Mouse (Mus musculus) forebrain, embryonic 12.5 days (tissue): Measurements from ENCODE around the gene Gpat2. TPM values are rescaled to one million over a fixed set of nuclear protein-coding genes. Genes with fewer than 3 reads are reported as not detected.
A peak's percentile ranks its signal among the peaks of the same experiment; 100 is the strongest.

Experiments used
- ATAC-seq: fragments of 200-750 bp; cut with Nextera tagmentation; 2 replicates; pipeline ENCODE4 v1.8.0; 2017; ENCODE audit warnings: moderate TSS enrichment; ENCODE audit not compliant: low FRiP score
- H3K27ac ChIP-seq: fragments of 300-500 bp; sonication (generic); 2 replicates; pipeline ENCODE4 v1.5.1; 2016; ENCODE audit warnings: mild to moderate bottlenecking
- H3K27me3 ChIP-seq: fragments of 300-500 bp; sonication (generic); 2 replicates; pipeline ENCODE4 v1.6.1; 2016; ENCODE audit warnings: mild to moderate bottlenecking
- H3K36me3 ChIP-seq: fragments of 300-500 bp; sonication (generic); replicated peaks from 2 replicates; pipeline ENCODE4 v1.6.1; 2016; ENCODE audit warnings: mild to moderate bottlenecking
- H3K4me1 ChIP-seq: fragments of 300-500 bp; sonication (generic); 2 replicates; pipeline ENCODE4 v1.6.1; 2016
- H3K4me2 ChIP-seq: fragments of 300-500 bp; sonication (generic); 2 replicates; pipeline ENCODE4 v1.6.1; 2016; ENCODE audit warnings: mild to moderate bottlenecking, moderate library complexity
- H3K4me3 ChIP-seq: fragments of 300-500 bp; sonication (generic); replicated peaks from 2 replicates; pipeline ENCODE4 v1.5.1; 2016; ENCODE audit warnings: mild to moderate bottlenecking
- H3K9ac ChIP-seq: fragments of 300-500 bp; sonication (generic); 2 replicates; pipeline ENCODE4 v1.6.1; 2016; ENCODE audit warnings: mild to moderate bottlenecking
- H3K9me3 ChIP-seq: fragments of 300-500 bp; sonication (generic); 2 replicates; pipeline ENCODE4 v1.6.1; 2016
- WGBS: fragments of 180-500 bp; shearing (Covaris S2); methylation state at CpG from one replicate; pipeline ENCODE4 v1.1.7; 2016; 5-methylcytosine and 5-hydroxymethylcytosine counted together
- polyA plus RNA-seq: library from polyadenylated mRNA; unstranded; fragments of >200 nt; fragmentation: Nextera tagmentation; extraction: Ambion mirVana; gene quantifications from 2 replicates; pipeline ENCODE4 v1.2.1, GENCODE M21; 2016

Gene Gpat2
- polyA plus RNA-seq, 1 experiment from 2014 or later = 0.14 TPM

DNA sequence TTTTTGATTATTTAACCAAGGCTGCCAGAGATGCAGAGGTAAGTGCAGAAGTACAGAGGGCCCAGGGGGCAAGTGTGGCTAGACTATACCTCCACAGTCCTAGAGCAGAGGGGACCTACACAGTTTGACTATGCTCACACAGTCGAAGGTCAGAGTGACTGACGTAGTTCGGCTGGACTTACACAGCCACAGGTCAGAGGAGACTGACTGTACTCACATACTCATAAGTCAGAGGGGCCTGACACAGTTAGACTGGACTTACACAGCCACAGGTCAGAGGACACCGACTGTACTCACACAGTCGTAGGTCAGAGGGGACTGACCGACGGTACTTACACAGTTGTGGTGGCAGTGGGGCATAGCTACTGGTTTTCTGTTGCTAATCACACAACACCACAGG, 26.3 kb upstream of the Gpat2 start:
- no peak for ATAC-seq
- no peaks in the 10 kb centered on the region for H3K36me3 ChIP-seq
- no peak overlapping the region for H3K27ac ChIP-seq
- no peak overlapping the region for H3K4me2 ChIP-seq
- H3K4me3 ChIP-seq = no peak overlapping the region
- WGBS = 90% methylated on average over 7 of the region's 7 CpGs
- no peak overlapping the region for H3K9ac ChIP-seq
- H3K27me3 ChIP-seq = no peaks in the 10 kb centered on the region
- no peaks in the 10 kb centered on the region for H3K9me3 ChIP-seq
- H3K4me1 ChIP-seq = no peaks in the 10 kb centered on the region

GRCm38 (mm10) chr2:127411126-127411525, 13.9 kb upstream of the Gpat2 start:
- Histone ChIP-seq H3K27me3 (peaks cover 3% of the 10 kb centered on the region; the same call in 1 of the 2 replicates), H3K4me3 (no peak overlapping the region), H3K36me3 (no peaks in the 10 kb centered on the region), H3K4me1 (no peaks in the 10 kb centered on the region), H3K9ac (no peak overlapping the region), H3K4me2 (no peak overlapping the region), H3K27ac (no peak overlapping the region), H3K9me3 (no peaks in the 10 kb centered on the region)
- WGBS = 89% methylated on average over 6 of the region's 6 CpGs
- ATAC-seq = no peak

- Histone ChIP-seq H3K27me3 (no peaks in the 10 kb centered on the region), H3K9ac (no peak overlapping the region), H3K36me3 (no peaks in the 10 kb centered on the region), H3K4me2 (no peak overlapping the region), H3K9me3 (no peaks in the 10 kb centered on the region), H3K4me3 (no peak overlapping the region), H3K4me1 (no peaks in the 10 kb centered on the region), H3K27ac (no peak overlapping the region)
- WGBS = 80% methylated on average over 10 of the region's 10 CpGs
- ATAC-seq = no peak
Observed at GRCm38 (mm10) chr2:127415806-127416205, 9.2 kb upstream of the Gpat2 start.

DNA sequence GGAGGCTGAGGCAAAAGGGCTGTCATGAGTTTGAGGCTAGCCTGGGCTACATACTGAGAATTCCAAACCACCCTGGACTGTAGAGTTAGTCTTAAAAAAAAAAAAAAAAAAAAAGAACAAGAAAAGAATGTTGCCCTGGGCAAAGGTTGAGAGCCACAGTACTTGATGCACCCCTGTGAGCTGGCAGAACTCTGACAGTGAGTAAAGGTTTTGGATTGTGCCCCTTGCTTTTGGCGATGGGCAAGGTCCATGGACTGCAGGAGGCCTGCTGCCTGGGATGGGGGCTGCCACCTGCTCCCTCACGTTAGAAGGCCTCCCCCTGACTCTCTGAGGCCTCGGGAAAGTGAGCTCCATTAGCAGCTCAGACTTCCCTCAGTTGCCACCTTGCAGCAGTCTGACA, 8.3 kb upstream of the Gpat2 start:
- no peaks in the 10 kb centered on the region for H3K27me3 ChIP-seq
- H3K9ac ChIP-seq = no peak overlapping the region
- no peaks in the 10 kb centered on the region for H3K36me3 ChIP-seq
- H3K4me2 ChIP-seq = no peak overlapping the region
- no peak overlapping the region for H3K4me3 ChIP-seq
- H3K9me3 ChIP-seq = no peaks in the 10 kb centered on the region
- 57% methylated on average over 3 of the region's 3 CpGs for WGBS
- no peak for ATAC-seq
- no peak overlapping the region for H3K27ac ChIP-seq
- no peaks in the 10 kb centered on the region for H3K4me1 ChIP-seq

GRCm38 (mm10) chr2:127418266-127418970, 6.6 kb upstream of the Gpat2 start:
- no peak for ATAC-seq
- Histone ChIP-seq H3K36me3 (no peaks in the 10 kb centered on the region), H3K27me3 (no peaks in the 10 kb centered on the region), H3K27ac (no peak overlapping the region), H3K4me1 (no peaks in the 10 kb centered on the region), H3K9me3 (no peaks in the 10 kb centered on the region), H3K4me2 (no peak overlapping the region), H3K4me3 (no peak overlapping the region), H3K9ac (no peak overlapping the region)
- WGBS = 69% methylated on average over 10 of the region's 10 CpGs

DNA sequence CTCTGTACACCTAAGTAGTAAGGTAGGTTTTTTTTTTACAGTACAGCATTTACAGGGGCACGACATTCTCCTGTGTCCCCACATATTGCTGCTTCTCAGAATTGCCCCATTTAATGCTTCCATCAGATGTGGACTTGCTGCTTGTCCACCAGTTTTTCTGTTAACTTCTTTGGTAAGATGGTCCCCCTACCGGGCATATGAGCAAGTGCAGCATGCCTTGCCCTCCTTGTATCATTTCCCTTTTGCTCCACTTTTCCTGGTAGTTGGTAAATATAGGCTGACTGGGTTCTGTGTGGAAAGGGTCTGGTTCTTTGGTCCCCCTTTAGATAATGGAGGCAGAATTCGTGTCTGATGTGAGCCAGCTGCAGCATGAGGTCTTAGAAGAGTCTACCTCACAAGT, 5.2 kb downstream of the Gpat2 start:
- 28% methylated on average over 3 of the region's 3 CpGs for WGBS
- Histone ChIP-seq H3K27ac (no peak overlapping the region), H3K27me3 (no peaks in the 10 kb centered on the region), H3K9me3 (no peaks in the 10 kb centered on the region), H3K4me3 (no peak overlapping the region), H3K4me1 (no peaks in the 10 kb centered on the region), H3K4me2 (no peak overlapping the region), H3K36me3 (peaks cover 16% of the 10 kb centered on the region; the same call in 1 of the 2 replicates), H3K9ac (no peak overlapping the region)
- no peak for ATAC-seq

DNA sequence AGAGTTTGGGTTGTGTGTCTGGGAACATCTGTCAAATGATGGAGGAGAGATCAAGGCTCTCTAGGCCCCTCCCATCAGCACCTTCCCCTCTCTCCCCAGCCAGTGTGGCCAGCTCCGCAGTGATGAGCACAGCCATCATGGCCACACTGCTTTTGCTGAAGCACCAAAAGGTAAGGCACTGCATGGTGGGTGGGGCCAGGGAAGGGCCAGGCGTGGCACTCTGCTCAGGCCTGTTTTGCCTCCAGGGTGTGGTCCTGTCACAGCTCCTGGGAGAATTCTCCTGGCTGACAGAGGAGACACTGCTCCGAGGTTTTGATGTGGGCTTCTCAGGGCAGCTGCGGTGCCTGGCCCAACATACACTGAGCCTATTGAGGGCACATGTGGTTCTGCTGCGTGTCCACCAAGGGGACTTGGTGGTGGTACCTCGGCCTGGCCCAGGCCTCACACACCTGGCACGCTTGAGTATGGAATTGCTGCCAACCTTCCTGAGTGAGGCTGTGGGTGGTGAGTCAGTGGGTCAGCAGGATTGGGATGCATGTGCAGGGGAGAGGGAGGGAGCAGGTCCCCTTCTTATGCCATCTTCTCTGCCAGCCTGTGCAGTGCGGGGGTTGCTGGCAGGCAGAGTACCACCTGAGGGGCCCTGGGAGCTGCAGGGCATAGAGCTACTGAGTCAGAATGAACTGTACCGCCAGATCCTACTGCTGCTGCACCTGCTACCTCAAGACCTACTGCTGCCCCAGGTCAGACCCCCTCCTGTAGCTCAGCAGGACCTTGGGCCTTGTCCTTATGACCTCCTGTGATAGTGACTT, 8.7 kb downstream of the Gpat2 start:
- no peaks in the 10 kb centered on the region for H3K9me3 ChIP-seq
- peaks cover 37% of the 10 kb centered on the region for H3K36me3 ChIP-seq
- whole genome bisulfite sequencing = 87% methylated on average over 9 of the region's 9 CpGs

DNA sequence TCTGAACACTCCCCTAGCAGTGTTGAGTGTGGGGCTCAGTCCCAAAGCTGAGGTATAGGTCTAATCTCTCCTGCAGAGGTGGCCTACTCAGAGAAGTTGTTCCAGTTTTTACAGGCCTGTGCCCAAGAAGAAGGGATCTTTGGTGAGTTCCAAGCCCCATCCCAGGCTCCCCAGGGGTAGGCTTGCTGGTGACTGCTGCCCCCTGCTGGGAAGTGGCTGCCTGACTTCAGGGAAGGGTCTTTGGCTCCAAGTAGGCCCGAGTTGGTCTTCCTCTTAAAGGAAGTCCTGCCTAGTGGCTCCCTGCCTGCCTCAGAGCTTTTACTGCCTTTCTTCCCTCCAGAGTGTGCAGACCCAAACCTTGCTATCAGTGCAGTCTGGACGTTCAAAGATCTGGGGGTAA, 10.1 kb downstream of the Gpat2 start:
- ATAC-seq = no peak
- WGBS = 52% methylated on average over 2 of the region's 2 CpGs
- H3K36me3 ChIP-seq = peaks cover 41% of the 10 kb centered on the region
- H3K27ac ChIP-seq = no peak overlapping the region
- H3K4me3 ChIP-seq = no peak overlapping the region
- H3K4me2 ChIP-seq = no peak overlapping the region
- no peaks in the 10 kb centered on the region for H3K4me1 ChIP-seq
- H3K9me3 ChIP-seq = no peaks in the 10 kb centered on the region
- no peaks in the 10 kb centered on the region for H3K27me3 ChIP-seq
- no peak overlapping the region for H3K9ac ChIP-seq

More for the DNA sequence above, 8.7 kb downstream of the Gpat2 start:
- Histone ChIP-seq H3K4me3 (no peak overlapping the region), H3K9ac (no peak overlapping the region), H3K4me2 (no peak overlapping the region), H3K27ac (no peak overlapping the region), H3K27me3 (no peaks in the 10 kb centered on the region), H3K4me1 (no peaks in the 10 kb centered on the region)
- no peak for ATAC-seq

GRCm38 (mm10) chr2:127435554-127435953, 10.6 kb downstream of the Gpat2 start:
- no peak overlapping the region for H3K4me3 ChIP-seq
- H3K27ac ChIP-seq = no peak overlapping the region
- no peak for ATAC-seq
- peaks cover 41% of the 10 kb centered on the region for H3K36me3 ChIP-seq
- H3K4me1 ChIP-seq = no peaks in the 10 kb centered on the region
- no peak overlapping the region for H3K9ac ChIP-seq
- WGBS = 89% methylated on average over 2 of the region's 2 CpGs
- no peaks in the 10 kb centered on the region for H3K9me3 ChIP-seq
- no peaks in the 10 kb centered on the region for H3K27me3 ChIP-seq
- no peak overlapping the region for H3K4me2 ChIP-seq

- ATAC-seq = no peak
- Histone ChIP-seq H3K4me2 (no peak overlapping the region), H3K4me3 (no peak overlapping the region), H3K27me3 (no peaks in the 10 kb centered on the region), H3K9me3 (no peaks in the 10 kb centered on the region), H3K27ac (no peak overlapping the region), H3K9ac (no peak overlapping the region), H3K4me1 (0 out of 2 replicates have a peak, but pooled peaks cover 2% of the 10 kb centered on the region), H3K36me3 (peaks cover 41% of the 10 kb centered on the region)
- 92% methylated on average over 5 of the region's 5 CpGs for WGBS
Observed at GRCm38 (mm10) chr2:127437697-127438096, 12.7 kb downstream of the Gpat2 start.

DNA sequence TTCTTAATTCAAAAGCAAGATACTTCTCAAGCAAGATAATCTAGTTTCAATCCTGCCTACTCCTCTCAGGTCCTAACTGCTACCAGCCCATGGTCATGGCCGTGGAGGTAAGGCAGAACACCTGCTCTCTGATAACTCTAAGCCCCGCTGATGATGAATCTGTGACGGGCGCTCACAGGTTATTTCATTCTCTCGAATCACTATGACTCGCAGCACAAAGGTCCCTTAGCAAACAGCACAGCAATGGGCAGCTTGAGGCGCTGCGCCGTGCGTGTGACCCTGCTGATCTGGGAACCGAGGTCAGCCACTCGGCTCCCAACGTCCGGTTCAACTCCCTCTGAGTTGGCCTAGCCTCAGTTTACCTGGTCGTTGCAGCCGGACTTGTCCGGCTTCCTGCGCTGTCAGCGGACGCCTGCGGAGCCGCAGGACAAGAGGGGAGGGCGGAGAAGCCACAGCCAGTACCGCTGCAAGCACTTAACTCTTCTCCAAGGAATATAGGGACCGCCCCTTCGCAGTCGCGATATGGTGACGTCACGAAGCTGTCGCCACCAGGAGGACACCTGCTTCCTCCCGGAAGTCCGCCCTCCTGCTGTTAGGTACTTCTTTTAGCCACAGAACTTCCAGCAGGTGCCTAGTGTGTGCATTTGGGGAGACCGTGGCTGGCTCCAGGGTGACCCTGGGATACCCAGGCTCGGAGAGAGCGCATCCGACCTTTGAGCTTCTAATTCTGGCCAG, 19.2 kb downstream of the Gpat2 start, which contains the start of gene Fahd2a:
TSS of gene Fahd2a (minus strand) at position 511 of the 735 bp plus-strand sequence.
- Histone ChIP-seq H3K4me3 (peak within 1 kb of the TSS; percentile 61), H3K36me3 (peaks cover 4% of the 10 kb centered on the region), H3K27me3 (peaks cover 3% of the 10 kb centered on the region), H3K4me2 (peak within 1 kb of the TSS; percentile 70), H3K4me1 (peaks cover 20% of the 10 kb centered on the region), H3K9me3 (no peaks in the 10 kb centered on the region), H3K9ac (peak within 1 kb of the TSS; percentile 68), H3K27ac (no peak within 1 kb of the TSS)
- ATAC-seq = peak; percentile 93
- WGBS = 3% methylated on average over 37 of the region's 37 CpGs

- H3K9ac ChIP-seq = no peak overlapping the region
- no peak overlapping the region for H3K27ac ChIP-seq
- no peaks in the 10 kb centered on the region for H3K9me3 ChIP-seq
- H3K4me3 ChIP-seq = no peak overlapping the region
- no peaks in the 10 kb centered on the region for H3K36me3 ChIP-seq
- H3K27me3 ChIP-seq = peaks cover 24% of the 10 kb centered on the region
- ATAC-seq = no peak
- WGBS = 63% methylated on average over 3 of the region's 3 CpGs
- no peak overlapping the region for H3K4me2 ChIP-seq
- H3K4me1 ChIP-seq = peaks cover 20% of the 10 kb centered on the region
Observed at GRCm38 (mm10) chr2:127446847-127447246, 21.8 kb downstream of the Gpat2 start.
